Mouse (Mus musculus) embryonic fibroblast, embryonic 13.5 days (primary cell): ENCODE results near the gene Cep63. TPM values are rescaled to one million over a fixed set of nuclear protein-coding genes. Genes with fewer than 3 reads are reported as not detected.

Experiments
- H3K27ac ChIP-seq: 2 replicates; pipeline ENCODE4 v1.5.1; 2012; ENCODE audit warnings: low read length, control low read depth, inconsistent platforms; ENCODE audit not compliant: insufficient read depth
- H3K4me1 ChIP-seq: 2 replicates; pipeline ENCODE4 v1.6.1; 2011; ENCODE audit warnings: low read length; ENCODE audit not compliant: control insufficient read depth, insufficient read depth
- H3K4me3 ChIP-seq: 2 replicates; pipeline ENCODE4 v1.5.1; 2011; ENCODE audit warnings: mild to moderate bottlenecking, control low read depth, low read length; ENCODE audit not compliant: insufficient read depth
- CTCF ChIP-seq: IDR thresholded peaks from 2 replicates; pipeline ENCODE4 v1.5.1; 2011; ENCODE audit warnings: mild to moderate bottlenecking, control low read depth, low read length, moderate library complexity, borderline replicate concordance; ENCODE audit not compliant: insufficient read depth
- POLR2A ChIP-seq: IDR thresholded peaks from 2 replicates; pipeline ENCODE4 v1.6.1; 2011; ENCODE audit warnings: low read depth, mild to moderate bottlenecking, control low read depth, low read length, moderate library complexity
- polyA plus RNA-seq: library from polyadenylated mRNA; stranded (reverse); fragments of >200 nt; gene quantifications from 2 replicates; pipeline ENCODE4 v1.2.4, GENCODE M21; 2011; ENCODE audit warnings: low read depth; ENCODE audit not compliant: missing spikeins, insufficient read length

Gene Cep63
- 22.8 and 27.0 TPM in 2 replicates for polyA plus RNA-seq

GRCm38 (mm10) chr9:102625983-102626838 lies at the start of gene Cep63, which contains the start of gene Anapc13:
TSS of gene Cep63 (minus strand) at chr9:102626534.
TSS of gene Anapc13 (plus strand) at chr9:102626296.
- TF ChIP-seq POLR2A (peak; percentile 69), CTCF (no peak)
- H3K27ac ChIP-seq = peak within 1 kb of the TSS; percentile 94
- peak within 1 kb of the TSS; percentile 92 for H3K4me3 ChIP-seq
- peaks cover 10% of the 10 kb centered on the region for H3K4me1 ChIP-seq

- no peak overlapping the region for H3K27ac ChIP-seq
- TF ChIP-seq POLR2A (no peak), CTCF (no peak)
- H3K4me3 ChIP-seq = no peak overlapping the region
- peaks cover 4% of the 10 kb centered on the region; the same call in 1 of the 2 replicates for H3K4me1 ChIP-seq
Measured at GRCm38 (mm10) chr9:102675922-102676321, 49.6 kb upstream of the Cep63 start.

GRCm38 (mm10) chr9:102673381-102673780 lies 47.0 kb upstream of the Cep63 start:
- peak overlapping the region; percentile 68 for H3K27ac ChIP-seq
- TF ChIP-seq CTCF = no peak
- TF ChIP-seq POLR2A = no peak
- no peak overlapping the region for H3K4me3 ChIP-seq
- H3K4me1 ChIP-seq = peaks cover 4% of the 10 kb centered on the region; the same call in 1 of the 2 replicates

GRCm38 (mm10) chr9:102668906-102669305 lies 42.6 kb upstream of the Cep63 start:
- no peak overlapping the region for H3K27ac ChIP-seq
- H3K4me1 ChIP-seq = peaks cover 4% of the 10 kb centered on the region; the same call in 1 of the 2 replicates
- H3K4me3 ChIP-seq = no peak overlapping the region
- no peak for TF ChIP-seq CTCF
- TF ChIP-seq POLR2A = no peak

- no peak overlapping the region for H3K4me3 ChIP-seq
- no peak overlapping the region for H3K27ac ChIP-seq
- TF ChIP-seq CTCF (no peak), POLR2A (no peak)
- H3K4me1 ChIP-seq = peaks cover 3% of the 10 kb centered on the region; the same call in 1 of the 2 replicates
Measured at GRCm38 (mm10) chr9:102668115-102668514, 41.8 kb upstream of the Cep63 start.

- Histone ChIP-seq H3K27ac (no peak overlapping the region), H3K4me3 (no peak overlapping the region), H3K4me1 (no peaks in the 10 kb centered on the region)
- TF ChIP-seq CTCF (no peak), POLR2A (no peak)
Measured at GRCm38 (mm10) chr9:102656355-102657095, 30.2 kb upstream of the Cep63 start.

GRCm38 (mm10) chr9:102651199-102651720 lies 24.9 kb upstream of the Cep63 start:
- peak overlapping the region; percentile 82 for H3K27ac ChIP-seq
- no peak for TF ChIP-seq CTCF
- TF ChIP-seq POLR2A = no peak

GRCm38 (mm10) chr9:102650637-102651036 lies 24.3 kb upstream of the Cep63 start:
- TF ChIP-seq POLR2A (no peak), CTCF (no peak)
- H3K27ac ChIP-seq = peak overlapping the region; percentile 82
- peaks cover 30% of the 10 kb centered on the region for H3K4me1 ChIP-seq

More at GRCm38 (mm10) chr9:102651199-102651720, 24.9 kb upstream of the Cep63 start:
- no peak overlapping the region for H3K4me3 ChIP-seq
- peaks cover 25% of the 10 kb centered on the region for H3K4me1 ChIP-seq

GRCm38 (mm10) chr9:102649917-102650527 lies 23.7 kb upstream of the Cep63 start:
- Histone ChIP-seq H3K27ac (peak overlapping the region; percentile 82), H3K4me1 (peaks cover 32% of the 10 kb centered on the region), H3K4me3 (no peak overlapping the region)
- TF ChIP-seq CTCF (no peak), POLR2A (no peak)

More at GRCm38 (mm10) chr9:102650637-102651036, 24.3 kb upstream of the Cep63 start:
- H3K4me3 ChIP-seq = no peak overlapping the region
